Mouse (Mus musculus) splenic B cell, adult 2 months (primary cell): Measurements from ENCODE around the gene Tmem129.
A peak's percentile ranks its signal among the peaks of the same experiment; 100 is the strongest.

Experiments used
- DNase-seq: peaks from one replicate; pipeline ENCODE4 v3.0.0-alpha.2; 2011; ENCODE audit warnings: low read depth, low spot score
- H3K27me3 ChIP-seq: 2 replicates; pipeline ENCODE4 v1.6.1; 2012; ENCODE audit warnings: mild to moderate bottlenecking, low read length, moderate library complexity, mixed read lengths; ENCODE audit not compliant: control insufficient read depth, poor library complexity, insufficient read depth, severe bottlenecking
- H3K36me3 ChIP-seq: 2 replicates; pipeline ENCODE4 v1.6.1; 2012; ENCODE audit warnings: mild to moderate bottlenecking, low read length, moderate library complexity, mixed read lengths; ENCODE audit not compliant: control insufficient read depth, poor library complexity, insufficient read depth, severe bottlenecking

Gene Tmem129

GRCm38 (mm10) chr5:33657787-33658663 lies at the start of gene Tmem129, which contains the start of gene Tacc3:
Gene Tmem129, minus strand, starts transcription at chr5:33658416.
Gene Tacc3, plus strand, starts transcription at chr5:33658128.
- Histone ChIP-seq H3K27me3 (no peaks in the 10 kb centered on the region), H3K36me3 (no peaks in the 10 kb centered on the region; the same call in none of the 2 replicates)
- peak; percentile 98 for DNase-seq

GRCm38 (mm10) chr5:33707163-33707562 lies 48.9 kb upstream of the Tmem129 start:
- Histone ChIP-seq H3K36me3 (no peaks in the 10 kb centered on the region), H3K27me3 (no peaks in the 10 kb centered on the region)
- DNase-seq: no peak

GRCm38 (mm10) chr5:33706350-33706629 lies 48.1 kb upstream of the Tmem129 start:
- no peak for DNase-seq

GRCm38 (mm10) chr5:33705612-33706349 lies 47.6 kb upstream of the Tmem129 start:
- no peak for DNase-seq
- Histone ChIP-seq H3K36me3 (no peaks in the 10 kb centered on the region), H3K27me3 (no peaks in the 10 kb centered on the region)

More at GRCm38 (mm10) chr5:33706350-33706629, 48.1 kb upstream of the Tmem129 start:
- H3K36me3 ChIP-seq: no peaks in the 10 kb centered on the region
- no peaks in the 10 kb centered on the region for H3K27me3 ChIP-seq

GRCm38 (mm10) chr5:33704945-33705611 lies 46.9 kb upstream of the Tmem129 start:
- DNase-seq: no peak

GRCm38 (mm10) chr5:33703999-33704398 lies 45.8 kb upstream of the Tmem129 start:
- H3K36me3 ChIP-seq: no peaks in the 10 kb centered on the region
- no peak for DNase-seq
- H3K27me3 ChIP-seq: no peaks in the 10 kb centered on the region

More at GRCm38 (mm10) chr5:33704945-33705611, 46.9 kb upstream of the Tmem129 start:
- H3K27me3 ChIP-seq: no peaks in the 10 kb centered on the region
- no peaks in the 10 kb centered on the region for H3K36me3 ChIP-seq

- Histone ChIP-seq H3K27me3 (no peaks in the 10 kb centered on the region), H3K36me3 (no peaks in the 10 kb centered on the region)
- DNase-seq: no peak
These were observed 43.6 kb upstream of the Tmem129 start for GRCm38 (mm10) chr5:33701832-33702231.

GRCm38 (mm10) chr5:33700010-33700409 lies 41.8 kb upstream of the Tmem129 start:
- no peaks in the 10 kb centered on the region for H3K27me3 ChIP-seq
- no peak for DNase-seq
- no peaks in the 10 kb centered on the region for H3K36me3 ChIP-seq

GRCm38 (mm10) chr5:33698669-33699068 lies 40.5 kb upstream of the Tmem129 start:
- Histone ChIP-seq H3K27me3 (no peaks in the 10 kb centered on the region), H3K36me3 (no peaks in the 10 kb centered on the region)
- DNase-seq: no peak

- no peaks in the 10 kb centered on the region for H3K27me3 ChIP-seq
- H3K36me3 ChIP-seq: no peaks in the 10 kb centered on the region
- no peak for DNase-seq
These were observed 39.8 kb upstream of the Tmem129 start for GRCm38 (mm10) chr5:33697947-33698512.

GRCm38 (mm10) chr5:33697534-33697933 lies 39.3 kb upstream of the Tmem129 start:
- Histone ChIP-seq H3K36me3 (no peaks in the 10 kb centered on the region), H3K27me3 (no peaks in the 10 kb centered on the region)
- DNase-seq: no peak

GRCm38 (mm10) chr5:33696430-33696829 lies 38.2 kb upstream of the Tmem129 start:
- no peaks in the 10 kb centered on the region for H3K27me3 ChIP-seq
- no peak for DNase-seq

GRCm38 (mm10) chr5:33695718-33696121 lies 37.5 kb upstream of the Tmem129 start:
- DNase-seq: no peak
- Histone ChIP-seq H3K27me3 (no peaks in the 10 kb centered on the region), H3K36me3 (no peaks in the 10 kb centered on the region)

More at GRCm38 (mm10) chr5:33696430-33696829, 38.2 kb upstream of the Tmem129 start:
- no peaks in the 10 kb centered on the region for H3K36me3 ChIP-seq

GRCm38 (mm10) chr5:33694848-33695717 lies 36.9 kb upstream of the Tmem129 start:
- no peak for DNase-seq
- Histone ChIP-seq H3K36me3 (no peaks in the 10 kb centered on the region), H3K27me3 (no peaks in the 10 kb centered on the region)
